ENCODE assay signal across 12 mouse cellular contexts in the genomic region with DNA sequence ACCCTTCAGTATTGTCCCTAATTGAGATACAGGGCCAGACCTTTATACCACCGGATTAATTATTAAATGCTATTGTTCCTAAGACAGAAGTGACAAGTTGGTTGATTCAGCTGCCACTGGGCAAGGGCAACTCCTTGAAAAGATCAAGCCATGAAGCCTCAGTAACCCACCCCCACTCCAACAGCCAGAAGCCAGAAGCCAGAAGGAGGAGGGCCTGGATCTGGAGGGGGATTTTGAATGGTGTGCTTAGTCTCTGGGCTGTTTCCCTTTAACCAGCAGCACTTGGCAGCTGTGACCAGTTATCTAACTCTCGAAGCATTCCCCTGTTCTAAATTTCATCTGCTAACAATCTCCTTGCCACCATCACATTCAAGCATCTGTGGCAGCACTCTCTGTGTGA.
A peak's percentile ranks its signal among the peaks of the same experiment; 100 is the strongest.
DNase-seq lines count a peak whose midpoint lies in the region; ATAC-seq and TF ChIP-seq lines count a peak whose summit lies in the region.
"Had no signal": no experiment of that assay in that cellular context is flagged by ENCODE, and none has a peak within 500 bp of the region (broad histone marks: within the 10 kb centered on the region; RNA-seq: fewer than 3 reads in every experiment).

No protein-coding gene starts in this region.

- H3K27me3 ChIP-seq in lung, postnatal 0 days (replicated peaks; ENCODE audit: insufficient read depth, low read length) = no peaks in the 10 kb centered on the region
- H3K27me3 ChIP-seq in embryonic facial prominence, embryonic 14.5 days (replicated peaks; ENCODE audit: control insufficient read depth, insufficient read depth, low read length) = no peaks in the 10 kb centered on the region
- no peaks in the 10 kb centered on the region for H3K27me3 ChIP-seq in stomach, embryonic 15.5 days (replicated peaks)
- H3K27me3 ChIP-seq: forebrain, embryonic 13.5 days; neural tube, embryonic 15.5 days had no signal

- H3K9ac ChIP-seq in lung, postnatal 0 days (replicated peaks; ENCODE audit: low read depth) = no peak overlapping the region
- no peak overlapping the region for H3K9ac ChIP-seq in embryonic facial prominence, embryonic 14.5 days (ENCODE audit: low read depth, low read length)
- H3K9ac ChIP-seq in stomach, embryonic 15.5 days = no peak overlapping the region
- H3K9ac ChIP-seq: forebrain, embryonic 13.5 days; neural tube, embryonic 15.5 days had no signal

- no peaks in the 10 kb centered on the region for H3K9me3 ChIP-seq in lung, postnatal 0 days (ENCODE audit: low read length)
- no peaks in the 10 kb centered on the region for H3K9me3 ChIP-seq in embryonic facial prominence, embryonic 14.5 days (ENCODE audit: control insufficient read depth, low read length)
- no peaks in the 10 kb centered on the region for H3K9me3 ChIP-seq in stomach, embryonic 15.5 days
- H3K9me3 ChIP-seq: forebrain, embryonic 13.5 days; neural tube, embryonic 15.5 days had no signal

- no peak for DNase-seq in frontal cortex, postnatal 14 days (ENCODE audit: low spot score in 2 of 2)
- peak; percentile 1 for DNase-seq in lung, postnatal 10 days
- no peak for DNase-seq in lung, postnatal 0 days (ENCODE audit: low spot score)
- peak; percentile 86 for DNase-seq in embryonic facial prominence, embryonic 14.5 days (ENCODE audit: low spot score)
- no peak for DNase-seq in spleen, adult 12 weeks (ENCODE audit: low spot score)
- DNase-seq: cerebellum, postnatal 36 days; thymus, postnatal 14 days had no signal

- 52% methylated on average over 2 of the region's 2 CpGs for WGBS in lung, postnatal 0 days
- 56% methylated on average over 2 of the region's 2 CpGs for WGBS in embryonic facial prominence, embryonic 14.5 days
- WGBS in stomach, embryonic 15.5 days = 57% methylated on average over 2 of the region's 2 CpGs

- no peak overlapping the region for H3K4me3 ChIP-seq in lung, postnatal 0 days (ENCODE audit: low read depth, low read length)
- H3K4me3 ChIP-seq in embryonic facial prominence, embryonic 14.5 days (ENCODE audit: low read depth, low read length) = no peak overlapping the region
- H3K4me3 ChIP-seq in stomach, embryonic 15.5 days (replicated peaks) = no peak overlapping the region
- H3K4me3 ChIP-seq: forebrain, embryonic 13.5 days; neural tube, embryonic 15.5 days had no signal

- no peak overlapping the region for H3K4me2 ChIP-seq in lung, postnatal 0 days (replicated peaks; ENCODE audit: low read depth, low read length)
- H3K4me2 ChIP-seq in embryonic facial prominence, embryonic 14.5 days (ENCODE audit: low read depth, low read length) = no peak overlapping the region
- no peak overlapping the region for H3K4me2 ChIP-seq in stomach, embryonic 15.5 days
- H3K4me2 ChIP-seq: forebrain, embryonic 13.5 days; neural tube, embryonic 15.5 days had no signal

- H3K4me1 ChIP-seq in lung, postnatal 0 days (ENCODE audit: insufficient read depth, low read depth, low read length) = no peaks in the 10 kb centered on the region
- peaks cover 27% of the 10 kb centered on the region; the same call in 1 of the 2 replicates for H3K4me1 ChIP-seq in embryonic facial prominence, embryonic 14.5 days (ENCODE audit: control insufficient read depth, insufficient read depth, low read length)
- peaks cover 5% of the 10 kb centered on the region; the same call in 1 of the 2 replicates for H3K4me1 ChIP-seq in stomach, embryonic 15.5 days

- TF ChIP-seq EP300 in lung, postnatal 0 days (IDR thresholded peaks at IDR 0.05) = no peak

- H3K27ac ChIP-seq in lung, postnatal 0 days (ENCODE audit: low read length) = no peak overlapping the region
- peak overlapping the region; percentile 70 for H3K27ac ChIP-seq in embryonic facial prominence, embryonic 14.5 days (replicated peaks; ENCODE audit: low read depth, low read length)
- H3K27ac ChIP-seq in stomach, embryonic 15.5 days = peak overlapping the region; percentile 54; the same call in 1 of the 2 replicates
- H3K27ac ChIP-seq: forebrain, embryonic 13.5 days; neural tube, embryonic 15.5 days had no signal

- no peaks in the 10 kb centered on the region for H3K36me3 ChIP-seq in lung, postnatal 0 days (ENCODE audit: insufficient read depth, low read length)
- no peaks in the 10 kb centered on the region for H3K36me3 ChIP-seq in embryonic facial prominence, embryonic 14.5 days (ENCODE audit: control insufficient read depth, insufficient read depth, low read length)
- H3K36me3 ChIP-seq in stomach, embryonic 15.5 days = no peaks in the 10 kb centered on the region
- H3K36me3 ChIP-seq: neural tube, embryonic 15.5 days had no signal

- peak; percentile 95 for ATAC-seq in frontal cortex, adult (ENCODE audit: low TSS enrichment)
- no peak for ATAC-seq in lung, postnatal 0 days
- peak; percentile 71; the same call in 1 of the 2 replicates for ATAC-seq in embryonic facial prominence, embryonic 14.5 days (ENCODE audit: low read depth)
- ATAC-seq in stomach, embryonic 15.5 days (ENCODE audit: insufficient read depth, low FRiP score, low read depth) = no peak
- ATAC-seq in activated CD4-positive, CD25-positive, alpha-beta regulatory T cell, adult 4 months = no peak
- ATAC-seq: forebrain, embryonic 13.5 days had no signal

- TF ChIP-seq CTCF in lung, postnatal 0 days (IDR thresholded peaks at IDR 0.05) = no peak

Comparison
In these comparisons a context has a peak if more than half of its experiments do, and no peak if none do; other contexts are left out.
1. DNase-seq: peak in lung, postnatal 10 days (single experiment) and embryonic facial prominence, embryonic 14.5 days (single experiment); none in frontal cortex, postnatal 14 days (0 of 2), lung, postnatal 0 days (single experiment) and spleen, adult 12 weeks (single experiment).
2. ATAC-seq: peak in frontal cortex, adult (single experiment) and embryonic facial prominence, embryonic 14.5 days (single experiment); none in lung, postnatal 0 days (single experiment), stomach, embryonic 15.5 days (single experiment) and activated CD4-positive, CD25-positive, alpha-beta regulatory T cell, adult 4 months (single experiment).